Mouse (Mus musculus): ENCODE data around the gene Rgcc. TPM values are rescaled to one million over a fixed set of nuclear protein-coding genes. Genes with fewer than 3 reads are reported as not detected.

Gene Rgcc
- total RNA-seq (2012; rRNA removed): 0.71 and 1.2 TPM in 2 replicates

GRCm38 (mm10) chr14:79301466-79301875, at the start of gene Rgcc:
Rgcc (minus strand) TSS chr14:79301645.
- no peak for TF ChIP-seq ZNF384 (IDR thresholded peaks at IDR 0.05; ENCODE audit: low read depth, low read length)
- TF ChIP-seq CHD2 (IDR thresholded peaks at IDR 0.05; ENCODE audit: low read depth, low read length): no peak
- TF ChIP-seq HCFC1 (IDR thresholded peaks at IDR 0.05; ENCODE audit: borderline replicate concordance, insufficient read depth, low read length): no peak; the same call in 1 of the 2 replicates
- peak; percentile 7; the same call in 1 of the 2 replicates for TF ChIP-seq ZC3H11A (IDR thresholded peaks at IDR 0.05; ENCODE audit: borderline replicate concordance, low read depth, low read length)
- no peak for TF ChIP-seq MAFK (IDR thresholded peaks at IDR 0.05; ENCODE audit: insufficient read depth, low read depth, low read length)
- in situ Hi-C loops (cut with MboI; ENCODE audit: low sequenced_read_pairs in 2 of 2, unreplicated experiment in 2 of 2): loop anchor here (25.0 kb wide), 1 partner anchor 164 kb away; no protein-coding TSS in a partner anchor
- Histone ChIP-seq H3K9me3 (ENCODE audit: control insufficient read depth, insufficient read depth, low read depth, low read length) (no peaks in the 10 kb centered on the region), H3K4me3 (ENCODE audit: insufficient read depth in 1 of 2, low read depth in 1 of 2, low read length in 2 of 2, poor library complexity in 1 of 2, severe bottlenecking in 1 of 2) (peak within 1 kb of the TSS; percentile 47 to 48), H3K4me1 (ENCODE audit: control insufficient read depth in 2 of 2, insufficient read depth in 2 of 2, low read length in 2 of 2, poor library complexity in 1 of 2) (no peaks in the 10 kb centered on the region), H3K9ac (ENCODE audit: insufficient read depth, low read depth, low read length, poor library complexity, severe bottlenecking) (no peak within 1 kb of the TSS), H3K27ac (ENCODE audit: insufficient read depth, low read depth, low read length, poor library complexity, severe bottlenecking) (no peak within 1 kb of the TSS), H3K36me3 (ENCODE audit: control insufficient read depth, insufficient read depth, low read length, poor library complexity, severe bottlenecking) (no peaks in the 10 kb centered on the region)
- DNase-seq (ENCODE audit: low read depth, low spot score): peak; percentile 66

DNA sequence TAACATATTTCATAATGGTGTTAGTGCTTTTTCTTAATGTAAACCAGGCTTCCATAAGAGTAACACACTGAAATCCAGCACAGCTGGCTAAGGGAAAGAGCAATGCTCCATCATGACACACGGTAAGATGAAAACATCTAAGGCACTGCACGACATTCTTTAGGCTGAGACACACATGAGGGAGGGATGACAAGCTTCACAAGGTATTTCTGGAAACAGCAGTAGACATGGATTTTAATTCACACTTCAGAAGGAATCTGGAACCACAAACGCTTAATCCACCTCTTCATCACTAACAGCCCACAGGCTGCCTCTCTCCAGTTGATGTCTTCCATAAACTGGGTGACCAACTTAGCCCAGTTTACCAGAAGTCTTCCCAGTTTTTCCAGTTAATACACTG, 44.9 kb upstream of the Rgcc start:
- in situ Hi-C loops (cut with MboI; ENCODE audit: low sequenced_read_pairs in 2 of 2, unreplicated experiment in 2 of 2): no loop called here
- H3K9me3 ChIP-seq (ENCODE audit: control insufficient read depth, insufficient read depth, low read depth, low read length): no peaks in the 10 kb centered on the region
- H3K4me3 ChIP-seq (ENCODE audit: insufficient read depth in 1 of 2, low read depth in 1 of 2, low read length in 2 of 2, poor library complexity in 1 of 2, severe bottlenecking in 1 of 2): no peak overlapping the region
- no peaks in the 10 kb centered on the region for H3K4me1 ChIP-seq (ENCODE audit: control insufficient read depth in 2 of 2, insufficient read depth in 2 of 2, low read length in 2 of 2, poor library complexity in 1 of 2)
- TF ChIP-seq ZC3H11A (IDR thresholded peaks at IDR 0.05; ENCODE audit: borderline replicate concordance, low read depth, low read length) (no peak), ZNF384 (IDR thresholded peaks at IDR 0.05; ENCODE audit: low read depth, low read length) (no peak), CHD2 (IDR thresholded peaks at IDR 0.05; ENCODE audit: low read depth, low read length) (no peak), MAFK (IDR thresholded peaks at IDR 0.05; ENCODE audit: insufficient read depth, low read depth, low read length) (no peak), HCFC1 (IDR thresholded peaks at IDR 0.05; ENCODE audit: borderline replicate concordance, insufficient read depth, low read length) (no peak)
- no peak overlapping the region for H3K9ac ChIP-seq (ENCODE audit: insufficient read depth, low read depth, low read length, poor library complexity, severe bottlenecking)
- H3K36me3 ChIP-seq (ENCODE audit: control insufficient read depth, insufficient read depth, low read length, poor library complexity, severe bottlenecking): peaks cover 19% of the 10 kb centered on the region
- DNase-seq (ENCODE audit: low read depth, low spot score): no peak
- no peak overlapping the region for H3K27ac ChIP-seq (ENCODE audit: insufficient read depth, low read depth, low read length, poor library complexity, severe bottlenecking)

DNA sequence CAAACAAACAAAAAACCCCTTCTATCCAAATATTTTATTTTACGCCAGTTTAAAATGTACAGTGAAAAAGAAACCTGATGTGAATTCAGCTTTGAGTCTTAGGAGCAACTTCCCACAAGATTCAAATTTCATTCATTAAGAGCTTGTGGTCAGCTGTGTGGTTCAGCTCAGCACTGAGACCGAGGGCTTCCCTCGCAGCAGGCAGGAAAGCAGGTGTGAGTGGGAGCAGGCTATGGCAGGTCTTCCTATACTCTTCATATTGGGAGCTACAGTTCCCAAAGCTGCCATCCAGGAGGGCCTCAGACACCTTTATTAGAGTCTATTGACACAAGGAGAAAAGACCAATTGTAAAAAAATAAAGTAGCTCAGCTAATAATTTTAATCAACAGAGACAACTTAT, 34.2 kb upstream of the Rgcc start:
- no peak for TF ChIP-seq CHD2 (IDR thresholded peaks at IDR 0.05; ENCODE audit: low read depth, low read length)
- no peak for TF ChIP-seq ZNF384 (IDR thresholded peaks at IDR 0.05; ENCODE audit: low read depth, low read length)
- TF ChIP-seq HCFC1 (IDR thresholded peaks at IDR 0.05; ENCODE audit: borderline replicate concordance, insufficient read depth, low read length): no peak
- TF ChIP-seq ZC3H11A (IDR thresholded peaks at IDR 0.05; ENCODE audit: borderline replicate concordance, low read depth, low read length): no peak
- TF ChIP-seq MAFK (IDR thresholded peaks at IDR 0.05; ENCODE audit: insufficient read depth, low read depth, low read length): no peak
- Histone ChIP-seq H3K9ac (ENCODE audit: insufficient read depth, low read depth, low read length, poor library complexity, severe bottlenecking) (no peak overlapping the region), H3K9me3 (ENCODE audit: control insufficient read depth, insufficient read depth, low read depth, low read length) (no peaks in the 10 kb centered on the region), H3K36me3 (ENCODE audit: control insufficient read depth, insufficient read depth, low read length, poor library complexity, severe bottlenecking) (peaks cover 17% of the 10 kb centered on the region), H3K4me1 (ENCODE audit: control insufficient read depth in 2 of 2, insufficient read depth in 2 of 2, low read length in 2 of 2, poor library complexity in 1 of 2) (peaks cover 0 to 4% of the 10 kb centered on the region in 2 experiments; a peak in 1 of 4 replicates), H3K4me3 (ENCODE audit: insufficient read depth in 1 of 2, low read depth in 1 of 2, low read length in 2 of 2, poor library complexity in 1 of 2, severe bottlenecking in 1 of 2) (no peak overlapping the region), H3K27ac (ENCODE audit: insufficient read depth, low read depth, low read length, poor library complexity, severe bottlenecking) (no peak overlapping the region)
- DNase-seq (ENCODE audit: low read depth, low spot score): no peak
- in situ Hi-C loops (cut with MboI; ENCODE audit: low sequenced_read_pairs in 2 of 2, unreplicated experiment in 2 of 2): no loop called here

GRCm38 (mm10) chr14:79331936-79332335, 30.5 kb upstream of the Rgcc start:
- in situ Hi-C loops (cut with MboI; ENCODE audit: low sequenced_read_pairs in 2 of 2, unreplicated experiment in 2 of 2): no loop called here
- H3K27ac ChIP-seq (ENCODE audit: insufficient read depth, low read depth, low read length, poor library complexity, severe bottlenecking): no peak overlapping the region

More at GRCm38 (mm10) chr14:79331936-79332335, 30.5 kb upstream of the Rgcc start:
- Histone ChIP-seq H3K9me3 (ENCODE audit: control insufficient read depth, insufficient read depth, low read depth, low read length) (no peaks in the 10 kb centered on the region), H3K36me3 (ENCODE audit: control insufficient read depth, insufficient read depth, low read length, poor library complexity, severe bottlenecking) (peaks cover 8% of the 10 kb centered on the region), H3K4me3 (ENCODE audit: insufficient read depth in 1 of 2, low read depth in 1 of 2, low read length in 2 of 2, poor library complexity in 1 of 2, severe bottlenecking in 1 of 2) (no peak overlapping the region), H3K9ac (ENCODE audit: insufficient read depth, low read depth, low read length, poor library complexity, severe bottlenecking) (no peak overlapping the region), H3K4me1 (ENCODE audit: control insufficient read depth in 2 of 2, insufficient read depth in 2 of 2, low read length in 2 of 2, poor library complexity in 1 of 2) (peaks cover 0 to 4% of the 10 kb centered on the region in 2 experiments; a peak in 1 of 4 replicates)
- no peak for DNase-seq (ENCODE audit: low read depth, low spot score)
- no peak for TF ChIP-seq ZNF384 (IDR thresholded peaks at IDR 0.05; ENCODE audit: low read depth, low read length)
- TF ChIP-seq ZC3H11A (IDR thresholded peaks at IDR 0.05; ENCODE audit: borderline replicate concordance, low read depth, low read length): no peak
